Mouse (Mus musculus) CH12.LX (cell line): ENCODE measurements around the gene Ociad2. TPM values are rescaled to one million over a fixed set of nuclear protein-coding genes. Genes with fewer than 3 reads are reported as not detected.

Source experiments
- DNase-seq: peaks from one replicate; pipeline ENCODE4 v3.0.0-alpha.2; 2013; ENCODE audit errors: extremely low read depth
- H3K27ac ChIP-seq: 2 replicates; pipeline ENCODE4 v1.5.1; 2012; ENCODE audit warnings: low read depth, mild to moderate bottlenecking, control low read depth, moderate library complexity; ENCODE audit not compliant: insufficient read depth
- H3K27me3 ChIP-seq: replicated peaks from 2 replicates; pipeline ENCODE3; 2012; ENCODE audit warnings: inconsistent platforms
- H3K36me3 ChIP-seq, 2 experiments: replicated peaks in 1 of 2; 2 replicates each; pipeline versions ENCODE3 to v1.6.1; 2012; ENCODE audit warnings: inconsistent platforms in 1 of 2, low read length in 1 of 2, mild to moderate bottlenecking in 1 of 2, mixed read lengths in 1 of 2, moderate library complexity in 1 of 2; ENCODE audit not compliant: control insufficient read depth in 1 of 2, insufficient read depth in 1 of 2
- H3K4me1 ChIP-seq, 2 experiments: 2 replicates each; pipeline ENCODE4 v1.6.1; 2012; ENCODE audit warnings: inconsistent platforms in 1 of 2, moderate library complexity in 1 of 2; ENCODE audit not compliant: insufficient read depth in 2 of 2, control insufficient read depth in 1 of 2
- H3K4me2 ChIP-seq: 2 replicates; pipeline ENCODE4 v1.6.1; 2012; ENCODE audit warnings: low read depth, mild to moderate bottlenecking, control low read depth; ENCODE audit not compliant: poor library complexity, insufficient read depth, severe bottlenecking
- H3K4me3 ChIP-seq, 3 experiments: fragments of 150-350 bp in 1 of 3; sonication (generic) in 1 of 3; replicated peaks in 1 of 3; 2 replicates each; pipeline versions ENCODE3 to v1.5.1; 2011 to 2012; ENCODE audit warnings: low read depth in 2 of 3, low read length in 2 of 3, mild to moderate bottlenecking in 2 of 3, moderate library complexity in 2 of 3, control low read depth in 1 of 3, improper control_type of control experiment in 1 of 3, inconsistent platforms in 1 of 3, mixed read lengths in 1 of 3; ENCODE audit not compliant: poor library complexity in 1 of 3
- H3K79me2 ChIP-seq: replicated peaks from 2 replicates; pipeline ENCODE4 v1.6.1; 2012; ENCODE audit warnings: mild to moderate bottlenecking, moderate library complexity; ENCODE audit not compliant: control insufficient read depth, poor library complexity, insufficient read depth, severe bottlenecking; ENCODE audit errors: extremely low read depth
- H3K9ac ChIP-seq: 2 replicates; pipeline ENCODE4 v1.6.1; 2012; ENCODE audit warnings: low read depth, mild to moderate bottlenecking, control low read depth, moderate library complexity; ENCODE audit not compliant: insufficient read depth
- H3K9me3 ChIP-seq: replicated peaks from 2 replicates; pipeline ENCODE3; 2012; ENCODE audit warnings: low read length, inconsistent platforms, mixed read lengths
- BHLHE40 ChIP-seq: IDR thresholded peaks from 2 replicates; pipeline ENCODE4 v1.6.1; 2011; ENCODE audit warnings: mild to moderate bottlenecking, low read depth, low read length, improper control_type of control experiment
- E2F4 ChIP-seq: IDR thresholded peaks from 2 replicates; pipeline ENCODE4 v1.6.1; 2011; ENCODE audit warnings: low read depth, low read length, improper control_type of control experiment; ENCODE audit not compliant: insufficient replicate concordance
- GABPA ChIP-seq: IDR thresholded peaks from 2 replicates; pipeline ENCODE4 v1.6.1; 2012; ENCODE audit warnings: low read depth, low read length, improper control_type of control experiment, inconsistent platforms; ENCODE audit not compliant: insufficient replicate concordance
- JUND ChIP-seq: conservative IDR thresholded peaks from 2 replicates; pipeline ENCODE4 v1.6.1; 2011; ENCODE audit warnings: low read depth, low read length, improper control_type of control experiment
- MAZ ChIP-seq: IDR thresholded peaks from 2 replicates; pipeline ENCODE4 v1.6.1; 2012; ENCODE audit warnings: low read depth, mild to moderate bottlenecking, inconsistent platforms, low read length, improper control_type of control experiment, moderate library complexity
- MEF2A ChIP-seq: IDR thresholded peaks from 2 replicates; pipeline ENCODE4 v1.6.1; 2014; ENCODE audit warnings: low read depth, mild to moderate bottlenecking, inconsistent platforms, low read length, improper control_type of control experiment, borderline replicate concordance
- MXI1 ChIP-seq: IDR thresholded peaks from 2 replicates; pipeline ENCODE4 v1.6.1; 2011; ENCODE audit warnings: mild to moderate bottlenecking, low read depth, low read length, improper control_type of control experiment
- MYC ChIP-seq: IDR thresholded peaks from 2 replicates; pipeline ENCODE4 v1.6.1; 2011; ENCODE audit warnings: low read depth, mild to moderate bottlenecking, improper control_type of control experiment, low read length
- NRF1 ChIP-seq: IDR thresholded peaks from 2 replicates; pipeline ENCODE4 v1.6.1; 2014; ENCODE audit warnings: low read depth, mild to moderate bottlenecking, inconsistent platforms, low read length, improper control_type of control experiment, moderate library complexity
- PAX5 ChIP-seq: IDR thresholded peaks from 2 replicates; pipeline ENCODE4 v1.6.1; 2012; ENCODE audit warnings: low read length, inconsistent platforms, mixed read lengths
- SMC3 ChIP-seq: IDR thresholded peaks from 2 replicates; pipeline ENCODE4 v1.6.1; 2011; ENCODE audit warnings: low read depth, low read length, improper control_type of control experiment
- TCF12 ChIP-seq: IDR thresholded peaks from 2 replicates; pipeline ENCODE4 v1.6.1; 2014; ENCODE audit warnings: low read depth, mild to moderate bottlenecking, inconsistent platforms, low read length, improper control_type of control experiment
- UBTF ChIP-seq: IDR thresholded peaks from 2 replicates; pipeline ENCODE4 v1.6.1; 2012; ENCODE audit warnings: low read depth, mild to moderate bottlenecking, inconsistent platforms, low read length, improper control_type of control experiment, moderate library complexity
- USF2 ChIP-seq: conservative IDR thresholded peaks from 2 replicates; pipeline ENCODE4 v1.6.1; 2011; ENCODE audit warnings: low read depth, low read length, improper control_type of control experiment
- ZC3H11A ChIP-seq: IDR thresholded peaks from 2 replicates; pipeline ENCODE4 v1.6.1; 2012; ENCODE audit warnings: low read depth, mild to moderate bottlenecking, inconsistent platforms, low read length, improper control_type of control experiment
- dilution Hi-C: fragments of 300-500 bp; cut with MboI; formaldehyde crosslinking; loops from 2 replicates; pipeline ENCODE4 v1.14.3; 2020; ENCODE audit warnings: low sequenced_read_pairs; ENCODE audit not compliant: extremely low pct_unique_long_range_greater_than_20kb, extremely low pct_ligation_motif_present
- in situ Hi-C: fragments of 300-500 bp; cut with MboI; formaldehyde crosslinking; loops from 3 replicates; pipeline ENCODE4 v1.14.3; 2019; ENCODE audit warnings: low sequenced_read_pairs, low pct_ligation_motif_present, low pct_unique_long_range_greater_than_20kb, mixed read lengths
- polyA plus RNA-seq: library from polyadenylated mRNA; unstranded; fragments of >175 nt; gene quantifications from 2 replicates; pipeline ENCODE4 v1.2.1, GENCODE M21; 2012; ENCODE audit warnings: low read depth; ENCODE audit not compliant: insufficient read length
- total RNA-seq, 2 experiments: library from RNA; depleted of rRNA; stranded (reverse); fragments of 300-350 nt in 1 of 2; fragments of >200 nt in 1 of 2; gene quantifications; 2 replicates each; pipeline ENCODE4 v1.2.3; 2012 to 2014

The Ociad2 gene
- total and polyA plus RNA-seq, 3 experiments: 2.3 to 5.3 (median 4.4) TPM

GRCm38 (mm10) chr5:73355393-73355792 is 14.6 kb upstream of the Ociad2 start:
- no peaks in the 10 kb centered on the region for H3K9me3 ChIP-seq
- dilution Hi-C loops: no loop called here
- no peaks in the 10 kb centered on the region for H3K27me3 ChIP-seq
- in situ Hi-C loops: no loop called here
- H3K4me3 ChIP-seq: no peak overlapping the region
- H3K4me1 ChIP-seq: peaks cover 2 to 3% of the 10 kb centered on the region in 2 experiments; a peak in 1 of 4 replicates
- no peak overlapping the region for H3K4me2 ChIP-seq
- H3K9ac ChIP-seq: no peak overlapping the region
- no peaks in the 10 kb centered on the region for H3K36me3 ChIP-seq
- no peak for DNase-seq
- no peak overlapping the region for H3K27ac ChIP-seq
- H3K79me2 ChIP-seq: no peaks in the 10 kb centered on the region
- no peak for TF ChIP-seq ZC3H11A
- no peak for TF ChIP-seq MEF2A
- no peak for TF ChIP-seq NRF1
- no peak for TF ChIP-seq UBTF
- no peak for TF ChIP-seq BHLHE40
- no peak for TF ChIP-seq GABPA
- no peak for TF ChIP-seq MXI1
- TF ChIP-seq SMC3: no peak
- TF ChIP-seq JUND: no peak
- no peak for TF ChIP-seq USF2
- TF ChIP-seq MAZ: no peak
- TF ChIP-seq MYC: no peak
- no peak for TF ChIP-seq TCF12
- TF ChIP-seq, all 38 proteins: peak for 0

GRCm38 (mm10) chr5:73353978-73354377 is 13.2 kb upstream of the Ociad2 start:
- no peak overlapping the region for H3K27ac ChIP-seq
- no peaks in the 10 kb centered on the region for H3K9me3 ChIP-seq
- no peaks in the 10 kb centered on the region for H3K79me2 ChIP-seq
- TF ChIP-seq E2F4 (no peak), PAX5 (no peak), MAZ (no peak)
- TF ChIP-seq, all 38 proteins: peak for 0
- no peak overlapping the region for H3K4me2 ChIP-seq
- DNase-seq: no peak
- H3K9ac ChIP-seq: no peak overlapping the region
- no peaks in the 10 kb centered on the region for H3K36me3 ChIP-seq
- H3K27me3 ChIP-seq: no peaks in the 10 kb centered on the region
- H3K4me3 ChIP-seq: no peak overlapping the region
- dilution Hi-C loops: no loop called here
- in situ Hi-C loops: no loop called here
- H3K4me1 ChIP-seq: 0 out of 4 replicates have a peak, but pooled peaks cover 0 to 3% of the 10 kb centered on the region in 2 experiments
